Mouse (Mus musculus): ENCODE measurements around the gene Aacs. TPM values are rescaled to one million over a fixed set of nuclear protein-coding genes. Genes with fewer than 3 reads are reported as not detected.

Aacs gene
- polyA plus RNA-seq (2021; fragmentation: Nextera tagmentation) = 15.4 and 16.5 TPM in 2 replicates
- long read RNA-seq, experiment 1, transcript Aacs-201 (18 exons, 3,239 nt) = major isoform, 129 of 164 reads
- long read RNA-seq, experiment 1, partial matches to known transcripts = 23 of 164 reads
- long read RNA-seq, experiment 1, other reads (novel, unspliced or antisense) = 12 of 164 reads
- long read RNA-seq, experiment 2, transcript Aacs-201 (18 exons, 3,239 nt) = major isoform, 15 of 24 reads
- long read RNA-seq, experiment 2, partial matches to known transcripts = 6 of 24 reads
- long read RNA-seq, experiment 2, other reads (novel, unspliced or antisense) = 3 of 24 reads

GRCm38 (mm10) chr5:125475601-125476285, at the start of gene Aacs:
TSS of gene Aacs (plus strand) at chr5:125475814.

GRCm38 (mm10) chr5:125433793-125434337, 41.7 kb upstream of the Aacs start, which contains the start of gene Dhx37:
TSS of gene Dhx37 (minus strand) at chr5:125434121.

GRCm38 (mm10) chr5:125441234-125442114, 34.1 kb upstream of the Aacs start, which contains the start of gene Bri3bp:
TSS of gene Bri3bp (plus strand) at chr5:125441568.

GRCm38 (mm10) chr5:125531634-125532033, 56.0 kb downstream of the Aacs start, which contains the start of gene Tmem132b:
TSS of gene Tmem132b (plus strand) at chr5:125531774.

Other genes with a start within 250 kb of the Aacs start
- gene Scarb1, start 134.7 kb upstream of the Aacs start, polyA plus RNA-seq (2021; fragmentation: Nextera tagmentation) = 12.8 and 19.6 TPM in 2 replicates
- 0.18 TPM in 1 of 2 replicates, not detected in the other for gene Gm10382, start 86.5 kb upstream of the Aacs start, polyA plus RNA-seq (2021; fragmentation: Nextera tagmentation)
- gene Ubc, start 85.6 kb upstream of the Aacs start, polyA plus RNA-seq (2021; fragmentation: Nextera tagmentation) = 257 and 297 TPM in 2 replicates
- gene Dhx37, start 41.7 kb upstream of the Aacs start, polyA plus RNA-seq (2021; fragmentation: Nextera tagmentation) = 3.1 and 3.9 TPM in 2 replicates
- 44.3 and 88.8 TPM in 2 replicates for gene Bri3bp, start 34.2 kb upstream of the Aacs start, polyA plus RNA-seq (2021; fragmentation: Nextera tagmentation)
- 7.8 and 8.1 TPM in 2 replicates for gene Tmem132b, start 56.0 kb downstream of the Aacs start, polyA plus RNA-seq (2021; fragmentation: Nextera tagmentation)